Mouse (Mus musculus): ENCODE results near the gene Tmod1.

DNA sequence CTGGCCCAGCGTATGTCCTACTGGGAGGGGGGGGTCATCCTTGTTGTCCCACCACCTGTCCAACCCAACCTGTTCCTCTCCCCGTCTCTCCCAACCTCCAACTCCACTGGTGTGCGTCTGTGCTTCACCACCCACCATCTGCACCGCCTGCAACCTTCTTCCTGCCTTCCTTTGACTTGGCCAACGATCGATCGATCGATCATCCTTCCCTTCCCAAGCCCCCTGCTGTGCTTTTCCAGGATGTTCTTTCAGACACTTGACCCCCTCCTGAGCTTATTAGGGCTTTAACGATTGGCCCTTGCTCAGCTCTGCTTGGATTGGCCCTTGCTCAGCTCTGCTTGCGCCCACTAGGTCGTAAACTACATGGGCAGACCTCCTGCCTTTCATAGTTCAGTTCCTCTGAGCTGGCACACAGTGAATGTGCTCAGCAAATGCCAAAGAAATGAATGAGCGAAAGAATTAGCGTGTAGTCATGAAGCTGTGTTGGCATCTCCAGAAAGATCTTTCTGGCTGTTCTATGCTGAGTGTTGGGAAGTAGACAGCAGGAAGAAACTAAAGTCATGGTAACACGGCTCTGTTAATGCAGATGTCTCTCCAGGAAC is 50.9 kb downstream of the Tmod1 start:
- TF ChIP-seq ZNF384 (IDR thresholded peaks at IDR 0.05; ENCODE audit: low read depth, low read length) (no peak), MAFK (IDR thresholded peaks at IDR 0.05; ENCODE audit: insufficient read depth, low read depth, low read length) (no peak)

All from ES-E14 (cell line).